Mouse (Mus musculus) midbrain, embryonic 11.5 days (tissue): ENCODE measurements at regions not wholly inside any gene's neighbourhood (a gene's known extent, or its start where the extent isn't known, plus 50 kb on each side); places are given as distances from the start of the nearest gene placed in this dataset.
A peak's percentile ranks its signal among the peaks of the same experiment; 100 is the strongest.

Experiments
- ATAC-seq: fragments of 200-750 bp; cut with Nextera tagmentation; 2 replicates; pipeline ENCODE4 v1.8.0; 2017; ENCODE audit warnings: moderate TSS enrichment, moderate library complexity; ENCODE audit not compliant: low FRiP score
- DNase-seq: peaks from one replicate; pipeline ENCODE4 v3.0.0; 2015; ENCODE audit warnings: low spot score; ENCODE audit errors: missing footprints
- H3K27ac ChIP-seq: fragments of 300-500 bp; sonication (generic); 2 replicates; pipeline ENCODE4 v1.5.1; 2014; ENCODE audit warnings: low read depth, low read length
- H3K27me3 ChIP-seq: fragments of 300-500 bp; sonication (generic); 2 replicates; pipeline ENCODE4 v1.6.1; 2014; ENCODE audit warnings: mild to moderate bottlenecking, low read length, moderate library complexity, mixed read lengths; ENCODE audit not compliant: control insufficient read depth, insufficient read depth
- H3K36me3 ChIP-seq: fragments of 300-500 bp; sonication (generic); 2 replicates; pipeline ENCODE4 v1.6.1; 2014; ENCODE audit warnings: mild to moderate bottlenecking, low read length, moderate library complexity, mixed read lengths; ENCODE audit not compliant: control insufficient read depth, insufficient read depth
- H3K4me1 ChIP-seq: fragments of 300-500 bp; sonication (generic); 2 replicates; pipeline ENCODE4 v1.6.1; 2014; ENCODE audit warnings: low read length; ENCODE audit not compliant: control insufficient read depth, insufficient read depth
- H3K4me2 ChIP-seq: fragments of 300-500 bp; sonication (generic); 2 replicates; pipeline ENCODE4 v1.6.1; 2014; ENCODE audit warnings: mild to moderate bottlenecking, moderate library complexity
- H3K4me3 ChIP-seq: fragments of 300-500 bp; sonication (generic); 2 replicates; pipeline ENCODE4 v1.5.1; 2014; ENCODE audit warnings: low read depth, low read length
- H3K9ac ChIP-seq: fragments of 300-500 bp; sonication (generic); 2 replicates; pipeline ENCODE4 v1.6.1; 2014; ENCODE audit warnings: low read length
- H3K9me3 ChIP-seq: fragments of 300-500 bp; sonication (generic); 2 replicates; pipeline ENCODE4 v1.6.1; 2016; ENCODE audit warnings: low read length; ENCODE audit not compliant: control insufficient read depth
- WGBS: fragments of 180-500 bp; shearing (Covaris S2); extraction: QIAGEN DNeasy Blood & Tissue Kit; methylation state at CpG from one replicate; pipeline ENCODE4 v1.1.7; 2014; 5-methylcytosine and 5-hydroxymethylcytosine counted together

DNA sequence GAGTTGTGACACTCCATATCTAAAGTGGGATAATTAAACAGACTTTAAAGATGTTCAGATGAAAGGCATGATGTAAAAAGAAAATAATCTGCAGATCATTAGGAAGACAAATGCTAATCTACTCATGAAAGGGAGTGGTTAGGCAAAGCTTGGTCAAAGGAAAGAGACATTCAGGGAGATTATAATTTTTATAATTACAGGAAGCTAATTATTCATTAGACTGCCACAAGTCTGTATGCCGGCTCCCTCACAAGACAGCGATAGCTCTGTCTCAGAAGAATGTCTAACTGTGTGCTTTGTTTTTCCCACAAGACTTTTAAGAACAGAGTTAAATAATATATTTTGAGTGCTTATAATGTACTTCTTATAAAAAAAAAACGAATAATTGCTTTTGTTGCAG, 541.5 kb downstream of the Adgrl2 start:
- Histone ChIP-seq H3K27ac (no peak overlapping the region), H3K4me2 (no peak overlapping the region), H3K36me3 (no peaks in the 10 kb centered on the region), H3K9ac (no peak overlapping the region), H3K4me3 (no peak overlapping the region), H3K27me3 (no peaks in the 10 kb centered on the region), H3K4me1 (no peaks in the 10 kb centered on the region), H3K9me3 (no peaks in the 10 kb centered on the region)
- no peak for ATAC-seq
- WGBS, result 86% methylated on average over 3 of the region's 3 CpGs
- no peak for DNase-seq

DNA sequence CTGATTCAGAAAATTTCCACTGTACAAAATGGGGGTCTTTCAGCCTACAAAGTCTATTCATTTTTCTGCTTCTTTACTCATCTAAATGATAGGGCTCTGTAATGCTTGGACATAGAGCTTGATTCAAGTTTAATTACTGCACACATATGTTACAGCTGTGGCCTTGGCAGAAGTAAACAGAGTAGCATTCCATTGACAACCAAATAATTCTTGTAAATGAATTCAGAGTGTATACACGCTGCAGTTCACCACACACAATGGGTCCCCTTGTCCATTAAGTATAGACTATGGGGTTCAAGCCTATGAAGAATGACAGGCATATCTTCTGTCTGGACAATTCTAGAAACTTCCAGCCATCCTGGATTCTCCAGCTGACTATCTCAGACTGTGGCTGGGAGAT, 541.9 kb downstream of the Adgrl2 start:
- Histone ChIP-seq H3K27me3 (no peaks in the 10 kb centered on the region), H3K9me3 (no peaks in the 10 kb centered on the region), H3K4me1 (no peaks in the 10 kb centered on the region), H3K4me2 (no peak overlapping the region), H3K9ac (no peak overlapping the region), H3K27ac (no peak overlapping the region), H3K36me3 (no peaks in the 10 kb centered on the region), H3K4me3 (no peak overlapping the region)
- WGBS, result 31% methylated on average over 1 of the region's 1 CpGs
- DNase-seq (no peak), ATAC-seq (peak; percentile 68)

DNA sequence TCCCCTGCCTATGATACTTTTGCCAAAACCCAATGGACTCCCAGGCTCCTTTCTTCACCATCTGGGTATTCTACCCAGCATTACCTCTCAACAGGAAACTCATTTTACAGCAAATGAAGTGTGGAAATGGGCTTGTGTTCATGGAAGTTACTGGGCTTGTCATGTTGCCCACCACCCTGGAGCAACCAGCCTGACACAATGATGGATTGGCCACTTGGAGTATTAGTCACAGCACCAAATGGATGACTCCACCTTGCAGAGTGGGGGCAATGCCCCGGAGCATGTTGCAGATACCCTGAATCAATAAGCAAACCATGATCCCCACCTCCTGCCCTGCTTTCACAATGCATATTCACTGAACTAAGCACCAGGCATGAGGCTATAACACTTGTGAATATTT, 543.5 kb downstream of the Adgrl2 start:
- ATAC-seq, result no peak
- Histone ChIP-seq H3K27ac (no peak overlapping the region), H3K4me3 (no peak overlapping the region), H3K9ac (no peak overlapping the region), H3K4me2 (no peak overlapping the region), H3K27me3 (no peaks in the 10 kb centered on the region), H3K9me3 (no peaks in the 10 kb centered on the region), H3K36me3 (no peaks in the 10 kb centered on the region), H3K4me1 (no peaks in the 10 kb centered on the region)
- no peak for DNase-seq
- 89% methylated on average over 1 of the region's 1 CpGs for WGBS

DNA sequence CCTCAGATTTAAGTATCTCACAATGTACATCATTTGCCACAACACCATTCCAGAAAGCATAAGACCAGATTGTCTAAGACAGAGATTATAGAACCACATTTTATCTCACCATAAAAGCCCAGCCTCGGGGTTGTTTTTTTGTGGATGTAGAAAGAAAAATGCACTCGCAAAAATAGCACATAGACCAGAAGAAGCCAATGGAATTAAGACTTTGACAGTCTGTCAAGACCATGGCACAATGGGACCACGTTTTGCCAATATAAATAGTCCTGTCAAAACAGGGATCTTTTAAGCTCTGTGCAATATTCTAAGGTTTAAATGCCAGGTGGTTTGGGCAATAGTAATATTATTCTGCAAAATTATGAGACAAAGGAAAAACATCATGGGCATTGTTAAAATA, 547.3 kb downstream of the Adgrl2 start:
- Histone ChIP-seq H3K27me3 (no peaks in the 10 kb centered on the region), H3K27ac (no peak overlapping the region), H3K4me1 (no peaks in the 10 kb centered on the region), H3K9ac (no peak overlapping the region), H3K4me3 (no peak overlapping the region), H3K4me2 (no peak overlapping the region), H3K36me3 (no peaks in the 10 kb centered on the region), H3K9me3 (no peaks in the 10 kb centered on the region)
- WGBS, result 78% methylated on average over 3 of the region's 3 CpGs
- DNase-seq (no peak), ATAC-seq (no peak)

DNA sequence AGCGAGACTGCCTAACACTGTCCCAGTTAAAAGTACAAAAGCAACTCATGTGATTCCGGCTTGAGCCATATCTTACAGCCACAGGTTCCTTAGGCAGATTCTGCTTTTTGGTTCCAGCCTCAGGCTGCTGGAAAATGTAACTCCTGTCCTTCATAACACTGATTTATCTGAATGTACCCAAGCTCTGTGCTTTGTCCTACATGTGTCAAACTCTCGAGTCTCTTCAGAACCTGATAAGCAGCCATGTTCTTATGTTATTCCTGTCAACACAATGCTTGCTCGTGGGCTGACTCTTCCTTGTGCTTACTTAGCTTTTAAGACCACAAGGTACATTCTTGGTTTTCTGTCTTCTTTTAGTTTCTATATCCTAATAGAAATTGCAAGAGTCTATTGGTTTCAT, 556.3 kb downstream of the Adgrl2 start:
- H3K4me3 ChIP-seq, result no peak overlapping the region
- 86% methylated on average over 4 of the region's 4 CpGs for WGBS
- no peaks in the 10 kb centered on the region for H3K27me3 ChIP-seq
- no peaks in the 10 kb centered on the region for H3K36me3 ChIP-seq
- H3K27ac ChIP-seq, result no peak overlapping the region
- peaks cover 4% of the 10 kb centered on the region; the same call in 1 of the 2 replicates for H3K4me1 ChIP-seq
- H3K9me3 ChIP-seq, result no peaks in the 10 kb centered on the region
- ATAC-seq (no peak), DNase-seq (no peak)
- no peak overlapping the region for H3K4me2 ChIP-seq
- no peak overlapping the region for H3K9ac ChIP-seq

DNA sequence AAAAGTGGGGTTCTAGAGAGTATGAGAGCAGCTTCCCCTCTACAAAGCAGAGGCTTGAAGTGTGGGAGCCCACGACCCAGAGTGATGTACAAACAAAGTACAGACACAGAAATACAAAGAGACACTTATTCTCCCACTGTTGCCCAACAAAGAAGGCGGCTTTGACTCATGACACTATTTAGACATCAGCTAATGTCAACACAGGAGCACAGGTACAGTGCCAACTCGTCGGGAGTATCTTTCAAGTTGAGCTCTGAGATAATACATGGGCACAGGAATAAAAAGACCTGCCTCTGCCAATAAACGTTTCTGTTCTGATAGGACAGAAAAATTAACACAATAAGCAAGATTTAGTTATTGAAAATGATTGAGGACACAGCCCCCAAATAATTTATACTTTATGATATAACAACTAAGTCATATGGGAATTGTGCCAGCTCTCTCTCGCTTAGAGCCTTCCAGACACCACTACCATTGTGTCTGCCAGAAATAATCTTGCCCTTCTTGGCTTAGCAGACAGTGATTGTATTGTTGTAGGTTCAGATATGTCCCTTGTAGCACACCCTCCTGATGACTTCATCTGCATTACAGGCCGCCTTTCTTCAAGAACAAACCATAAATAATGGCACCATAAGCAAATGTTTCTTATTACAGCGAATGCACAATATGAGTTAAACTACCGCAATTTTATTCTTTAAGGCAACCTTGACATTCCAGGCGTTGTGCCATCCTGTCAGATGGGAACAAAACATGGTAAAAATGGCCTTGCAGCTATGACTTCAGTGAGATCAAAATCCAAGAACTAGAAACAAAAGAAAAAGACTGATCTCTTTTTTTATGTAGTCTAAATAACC, 561.1 kb downstream of the Adgrl2 start:
- H3K4me1 ChIP-seq, result peaks cover 4% of the 10 kb centered on the region; the same call in 1 of the 2 replicates
- no peaks in the 10 kb centered on the region for H3K36me3 ChIP-seq
- no peaks in the 10 kb centered on the region for H3K9me3 ChIP-seq
- no peak overlapping the region for H3K9ac ChIP-seq
- no peak overlapping the region for H3K27ac ChIP-seq
- no peak for DNase-seq
- no peak overlapping the region for H3K4me3 ChIP-seq
- no peak overlapping the region for H3K4me2 ChIP-seq
- WGBS, result 84% methylated on average over 10 of the region's 10 CpGs
- no peak for ATAC-seq
- no peaks in the 10 kb centered on the region for H3K27me3 ChIP-seq

DNA sequence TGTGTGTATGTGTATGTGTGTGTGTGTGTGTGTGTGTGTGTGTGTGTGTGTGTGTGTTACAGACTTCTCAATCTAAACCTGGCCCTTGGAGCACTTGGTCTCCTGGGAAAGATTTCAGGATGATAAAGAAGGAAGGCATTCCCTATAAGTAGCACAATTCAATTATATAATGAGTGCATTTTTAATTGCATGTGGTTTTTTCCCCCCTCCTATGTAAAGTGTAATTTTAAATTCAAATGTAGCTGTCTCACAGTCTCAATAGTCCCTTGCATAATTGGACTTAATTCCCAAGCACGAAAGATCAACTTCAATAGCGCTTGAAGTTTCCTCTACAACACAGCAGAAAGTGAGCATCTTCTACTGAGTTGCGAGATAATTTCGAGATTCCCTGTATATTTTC, 566.3 kb downstream of the Adgrl2 start:
- ATAC-seq, result no peak
- no peak overlapping the region for H3K27ac ChIP-seq

DNA sequence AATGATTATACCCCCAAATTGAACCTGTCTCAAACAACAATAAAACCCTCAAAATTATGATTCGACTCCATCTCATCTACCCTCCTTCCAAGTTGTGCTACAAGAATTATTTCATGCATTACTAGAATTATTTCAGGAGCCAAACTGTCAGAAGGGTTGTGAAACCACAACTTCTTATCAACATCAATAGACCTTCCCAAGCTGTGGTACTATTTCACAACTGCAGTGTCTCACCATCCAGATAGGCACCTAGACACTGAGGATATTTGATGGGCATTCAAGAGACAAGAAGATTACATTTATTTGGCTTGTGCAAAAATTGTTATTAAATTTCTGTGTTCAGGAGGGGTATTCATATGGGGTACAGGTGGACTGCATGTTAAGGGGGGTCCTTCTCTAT, 567.0 kb downstream of the Adgrl2 start:
- 94% methylated on average over 1 of the region's 1 CpGs for WGBS
- no peak overlapping the region for H3K27ac ChIP-seq

More for the DNA sequence above, 566.3 kb downstream of the Adgrl2 start:
- Histone ChIP-seq H3K4me2 (no peak overlapping the region), H3K36me3 (no peaks in the 10 kb centered on the region), H3K27me3 (no peaks in the 10 kb centered on the region), H3K9ac (no peak overlapping the region), H3K4me1 (no peaks in the 10 kb centered on the region), H3K9me3 (no peaks in the 10 kb centered on the region), H3K4me3 (no peak overlapping the region)
- WGBS, result 85% methylated on average over 4 of the region's 4 CpGs
- DNase-seq, result no peak

DNA sequence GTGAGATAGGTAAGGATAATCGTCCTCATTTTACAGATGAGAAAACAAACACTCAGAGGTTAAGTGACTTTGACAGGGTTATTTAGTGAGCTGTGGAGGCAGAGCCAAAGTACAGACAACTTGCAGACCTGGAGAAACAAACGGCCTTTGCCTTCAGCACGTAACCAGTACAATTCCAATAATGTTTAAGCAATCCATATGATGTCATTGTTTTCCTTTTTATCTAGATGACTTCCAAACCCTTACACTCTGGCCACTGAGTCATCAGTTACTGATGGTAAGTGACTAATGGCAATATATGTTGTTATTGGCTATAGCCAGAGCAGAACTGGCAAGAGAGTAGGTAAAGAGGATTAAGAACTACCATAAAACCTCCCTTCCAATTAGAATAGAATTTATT, 567.6 kb downstream of the Adgrl2 start:
- no peak overlapping the region for H3K27ac ChIP-seq
- DNase-seq (no peak), ATAC-seq (no peak)
- no peak overlapping the region for H3K9ac ChIP-seq
- no peaks in the 10 kb centered on the region for H3K27me3 ChIP-seq
- WGBS, result 85% methylated on average over 3 of the region's 3 CpGs
- no peaks in the 10 kb centered on the region for H3K9me3 ChIP-seq
- H3K4me2 ChIP-seq, result no peak overlapping the region
- no peaks in the 10 kb centered on the region for H3K36me3 ChIP-seq
- no peak overlapping the region for H3K4me3 ChIP-seq
- H3K4me1 ChIP-seq, result peaks cover 3% of the 10 kb centered on the region; the same call in 1 of the 2 replicates

More for the DNA sequence above, 567.0 kb downstream of the Adgrl2 start:
- H3K4me1 ChIP-seq, result no peaks in the 10 kb centered on the region
- ATAC-seq (no peak), DNase-seq (no peak)
- no peak overlapping the region for H3K9ac ChIP-seq
- no peaks in the 10 kb centered on the region for H3K36me3 ChIP-seq
- H3K4me2 ChIP-seq, result no peak overlapping the region
- no peak overlapping the region for H3K4me3 ChIP-seq
- no peaks in the 10 kb centered on the region for H3K9me3 ChIP-seq
- H3K27me3 ChIP-seq, result no peaks in the 10 kb centered on the region
